Mouse (Mus musculus) heart, postnatal 0 days (tissue): ENCODE results near the gene Ulk4.

Source experiments
- CTCF ChIP-seq: IDR thresholded peaks from 2 replicates; pipeline ENCODE4 v1.5.1; 2016; ENCODE audit warnings: antibody characterized with exemption, control low read depth, low read depth
- EP300 ChIP-seq: IDR thresholded peaks from 2 replicates; pipeline ENCODE4 v1.6.1; 2016; ENCODE audit warnings: antibody characterized with exemption, low read depth

GRCm38 (mm10) chr9:120948832-120949231, 328.2 kb downstream of the Ulk4 start:
- no peak for TF ChIP-seq CTCF
- no peak for TF ChIP-seq EP300
